Mouse (Mus musculus) 3134 (cell line): ENCODE measurements at regions not wholly inside any gene's neighbourhood (a gene's known extent, or its start where the extent isn't known, plus 50 kb on each side); places are given as distances from the start of the nearest gene placed in this dataset.

Experiments used
- DNase-seq: peaks from one replicate; pipeline ENCODE4 v3.0.0-alpha.2; 2011; ENCODE audit warnings: low spot score; ENCODE audit not compliant: insufficient read length; ENCODE audit errors: extremely low read depth

- DNase-seq: no peak
Observed at GRCm38 (mm10) chr9:83276291-83276690, 129.8 kb upstream of the Hmgn3 start.

DNA sequence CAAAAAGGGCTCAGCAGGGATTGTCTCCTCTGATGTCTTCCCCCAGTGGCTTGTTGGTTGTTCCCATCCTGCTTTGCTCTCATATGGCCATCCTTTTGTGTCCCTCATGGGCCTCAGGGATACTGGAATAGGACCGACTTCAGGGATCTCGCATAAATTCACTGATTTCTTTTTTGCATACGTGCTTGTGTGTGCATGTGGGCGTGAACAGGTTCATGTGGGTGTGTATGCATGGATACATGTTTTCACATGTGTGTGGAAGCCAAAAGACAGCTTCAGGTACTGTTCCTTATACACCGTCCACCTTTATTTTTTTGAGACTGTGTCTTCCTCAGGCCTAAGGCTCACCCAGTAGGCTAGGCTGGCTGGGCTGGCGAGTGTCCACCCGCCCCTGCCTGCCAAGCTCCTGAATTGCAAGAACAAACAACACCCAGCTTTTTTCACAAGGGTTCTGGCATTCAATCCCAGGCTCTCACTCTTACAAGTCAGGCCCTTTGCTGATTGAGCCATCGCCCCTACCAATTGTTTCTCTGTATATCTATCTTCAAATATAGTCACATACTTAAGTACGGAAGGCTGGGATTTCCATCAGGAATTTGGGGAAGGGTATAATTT, 127.0 kb upstream of the Hmgn3 start:
- DNase-seq: no peak

DNA sequence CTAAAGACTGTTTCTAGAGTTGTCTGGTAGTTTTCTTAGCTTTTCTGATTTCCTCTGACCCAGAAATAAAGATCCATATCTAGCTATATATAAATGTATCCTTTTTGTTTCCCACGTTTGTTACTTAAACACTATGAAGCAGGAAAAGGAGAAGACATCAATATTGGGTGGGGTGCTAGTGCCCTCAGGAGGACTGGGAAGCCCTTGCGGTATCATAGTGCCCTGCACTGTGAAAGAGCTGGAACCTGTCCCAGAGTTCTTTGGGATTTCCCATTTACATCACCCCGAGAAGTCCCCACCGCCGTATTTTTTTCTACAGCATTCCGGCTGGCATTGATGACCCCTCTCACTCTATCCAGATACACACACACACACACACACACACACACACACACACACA, 119.3 kb upstream of the Hmgn3 start:
- no peak for DNase-seq

- DNase-seq: no peak
Observed at GRCm38 (mm10) chr9:83259511-83259910, 113.0 kb upstream of the Hmgn3 start.

DNA sequence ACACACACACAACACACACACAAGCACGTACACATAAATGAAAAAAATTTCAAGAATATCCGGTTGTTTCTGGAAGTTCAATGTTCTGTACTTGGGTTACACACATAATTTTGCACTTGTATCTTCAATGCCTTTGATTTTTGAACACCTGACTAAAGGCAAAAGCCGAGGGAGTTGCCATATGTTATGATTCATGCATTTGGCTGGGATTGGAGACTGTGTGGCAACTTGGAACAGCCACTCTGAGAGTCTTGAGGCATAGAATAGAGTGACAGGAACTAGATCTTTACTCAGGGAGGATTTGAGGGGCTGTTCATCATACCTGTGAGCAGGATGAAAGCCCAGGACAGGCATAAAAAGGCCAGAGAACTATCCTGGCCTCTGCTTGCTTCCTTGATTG, 112.5 kb upstream of the Hmgn3 start:
- no peak for DNase-seq

GRCm38 (mm10) chr9:83258476-83258875, 112.0 kb upstream of the Hmgn3 start:
- DNase-seq: no peak

DNA sequence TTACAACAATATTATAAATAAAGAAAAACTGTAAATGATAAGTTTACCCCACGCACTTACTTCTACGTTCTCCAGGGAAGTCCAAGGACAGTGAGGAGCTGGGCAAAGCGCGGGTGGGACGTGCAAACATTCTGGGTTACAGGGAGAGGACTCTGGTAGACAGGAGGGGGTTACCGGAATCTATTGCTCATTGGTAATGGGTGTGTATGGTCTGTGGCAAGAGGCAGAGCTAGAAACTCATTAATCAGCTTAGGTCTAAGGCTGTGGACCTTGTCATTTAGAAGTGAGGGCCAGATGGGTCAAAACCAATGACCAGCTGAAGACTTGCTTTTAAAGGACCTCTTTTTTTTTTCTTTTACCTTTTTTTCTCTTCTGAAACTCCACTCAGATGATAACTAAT, 107.9 kb upstream of the Hmgn3 start:
- no peak for DNase-seq

- DNase-seq: no peak
Observed at GRCm38 (mm10) chr9:83253789-83254188, 107.3 kb upstream of the Hmgn3 start.

GRCm38 (mm10) chr9:83251793-83252192, 105.3 kb upstream of the Hmgn3 start:
- no peak for DNase-seq

GRCm38 (mm10) chr9:83249871-83250270, 103.4 kb upstream of the Hmgn3 start:
- no peak for DNase-seq

GRCm38 (mm10) chr9:83248164-83248730, 101.8 kb upstream of the Hmgn3 start:
- DNase-seq: no peak

DNA sequence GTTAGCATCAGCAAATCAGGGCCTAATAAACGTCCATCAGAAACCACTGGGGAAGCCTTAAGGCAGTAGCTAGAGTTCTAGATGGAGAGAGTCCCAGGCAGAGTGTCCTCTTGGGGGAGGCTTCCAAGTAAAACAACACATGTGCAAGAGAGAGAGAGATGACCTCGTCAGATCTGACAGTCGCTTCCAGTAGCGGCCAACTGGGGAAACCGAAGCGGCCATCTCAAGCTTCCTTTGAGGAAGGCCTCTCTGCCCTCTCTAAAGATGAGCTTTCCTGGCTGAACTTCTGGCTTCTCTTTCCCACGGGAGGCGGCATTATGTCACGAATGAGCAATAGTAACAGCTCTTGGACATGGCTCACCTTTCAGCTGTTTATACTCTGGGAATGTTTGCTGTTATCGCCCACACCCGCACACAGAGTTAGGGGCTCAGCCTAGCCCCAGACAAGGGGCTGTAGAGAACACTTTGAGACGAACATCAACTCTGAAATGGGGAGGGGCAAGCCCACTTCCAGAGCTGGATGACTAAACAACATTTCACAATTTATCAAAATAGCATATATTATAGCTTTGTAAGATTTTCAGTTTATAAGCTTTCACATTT, 100.7 kb upstream of the Hmgn3 start:
- DNase-seq: no peak

DNA sequence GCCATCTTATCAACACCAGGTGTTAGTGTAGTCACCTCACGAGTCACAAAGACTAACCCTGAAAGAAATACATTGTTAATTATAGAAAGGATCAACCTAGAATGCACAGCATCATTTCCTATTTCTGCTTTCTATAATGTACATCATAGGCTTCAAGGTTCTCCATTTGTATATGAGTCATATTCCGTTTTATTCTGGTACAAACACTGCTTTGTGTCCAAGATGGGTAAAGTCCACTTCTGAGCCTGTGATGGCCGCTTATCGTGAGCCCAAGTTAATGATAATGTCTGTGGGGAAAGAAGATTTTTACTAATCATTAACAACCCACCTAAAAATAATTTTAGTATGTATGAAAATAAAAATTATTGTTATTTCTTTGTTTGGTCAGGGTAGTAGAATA, 94.6 kb upstream of the Hmgn3 start:
- DNase-seq: no peak

- no peak for DNase-seq
Observed at GRCm38 (mm10) chr9:83239097-83239496, 92.6 kb upstream of the Hmgn3 start.

DNA sequence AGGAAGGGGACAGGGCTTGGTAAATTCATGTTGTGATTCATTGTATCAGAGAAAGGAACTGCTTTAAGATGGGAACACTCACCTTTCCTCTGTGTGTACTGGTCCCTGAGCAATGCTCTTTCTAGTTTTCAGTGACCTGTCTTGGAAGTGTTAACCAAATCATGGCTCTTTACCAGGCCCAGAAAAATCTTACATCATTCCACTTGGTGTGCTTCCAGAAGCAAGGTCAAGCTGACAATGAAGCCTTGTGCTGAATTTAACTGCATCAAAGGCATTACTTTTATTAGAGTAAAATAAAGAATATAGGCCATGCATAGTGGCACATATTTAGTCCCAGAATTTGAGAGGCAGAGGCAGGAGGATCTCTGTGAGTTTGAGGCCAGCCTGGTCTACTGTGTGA, 75.4 kb upstream of the Hmgn3 start:
- no peak for DNase-seq

GRCm38 (mm10) chr9:83202583-83202982, 56.1 kb upstream of the Hmgn3 start:
- DNase-seq: no peak

DNA sequence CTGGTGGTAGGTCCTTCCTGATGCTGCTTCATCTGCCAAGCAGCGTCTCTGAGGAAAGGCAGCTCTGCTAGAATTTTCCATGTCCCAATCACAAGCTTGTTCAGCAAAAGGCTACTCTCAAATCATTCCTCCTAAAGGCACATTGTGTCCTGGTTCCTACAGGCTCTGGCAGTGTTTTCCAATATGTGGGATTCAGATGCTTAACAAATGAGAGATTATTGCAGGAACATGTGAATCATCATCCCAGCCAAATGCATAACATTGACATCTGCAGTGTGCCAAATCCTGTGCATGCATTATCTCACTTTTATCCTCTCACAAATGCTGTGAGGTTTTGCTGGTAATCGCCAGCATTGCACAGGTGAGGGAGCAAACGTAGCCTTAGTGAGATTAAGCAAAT, 53.3 kb upstream of the Hmgn3 start:
- no peak for DNase-seq

DNA sequence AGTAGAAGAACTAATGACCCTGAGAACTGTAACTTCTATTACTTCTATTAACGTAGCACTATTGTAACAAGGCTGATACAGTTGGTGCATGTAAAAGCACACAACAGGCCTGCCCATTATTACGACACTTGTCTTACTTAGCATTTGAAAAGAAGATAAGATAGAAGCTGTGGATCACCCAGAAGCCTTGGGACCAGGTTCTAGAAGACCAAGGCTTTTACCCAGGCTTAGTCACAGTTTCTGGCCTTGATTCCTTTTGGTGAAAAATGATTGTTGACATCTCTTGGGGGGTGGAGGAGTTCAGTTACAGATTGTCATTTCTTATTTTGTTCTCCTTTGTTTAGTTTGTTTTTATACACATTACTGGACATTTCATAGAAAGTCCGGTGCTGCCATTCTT, 52.7 kb upstream of the Hmgn3 start:
- DNase-seq: no peak

GRCm38 (mm10) chr9:83197013-83197412, 50.5 kb upstream of the Hmgn3 start:
- no peak for DNase-seq
